Mouse (Mus musculus): Measurements from ENCODE around the gene Olfr272. TPM values are rescaled to one million over a fixed set of nuclear protein-coding genes. Genes with fewer than 3 reads are reported as not detected.

Olfr272 gene
- not detected in 2 replicates for polyA plus RNA-seq (2012; rRNA removed)

- DNase-seq (ENCODE audit: low read depth, low spot score), result no peak
- 88% methylated on average over 2 of the region's 2 CpGs for WGBS
Observed at GRCm38 (mm10) chr4:52919078-52919477, at the start of gene Olfr272. TSS of gene Olfr272 (minus strand) at chr4:52919178.

GRCm38 (mm10) chr4:52964247-52964646, 45.3 kb upstream of the Olfr272 start, which contains the start of gene Olfr270:
TSS of gene Olfr270 (plus strand) at chr4:52964547.
- no peak for DNase-seq (ENCODE audit: low read depth, low spot score)

GRCm38 (mm10) chr4:52958693-52959092, 39.7 kb upstream of the Olfr272 start:
- no peak for DNase-seq (ENCODE audit: low read depth, low spot score)
- 23% methylated on average over 4 of the region's 4 CpGs for WGBS

GRCm38 (mm10) chr4:52949005-52949404, 30.0 kb upstream of the Olfr272 start:
- no peak for DNase-seq (ENCODE audit: low read depth, low spot score)
- 62% methylated on average over 2 of the region's 2 CpGs for WGBS

DNA sequence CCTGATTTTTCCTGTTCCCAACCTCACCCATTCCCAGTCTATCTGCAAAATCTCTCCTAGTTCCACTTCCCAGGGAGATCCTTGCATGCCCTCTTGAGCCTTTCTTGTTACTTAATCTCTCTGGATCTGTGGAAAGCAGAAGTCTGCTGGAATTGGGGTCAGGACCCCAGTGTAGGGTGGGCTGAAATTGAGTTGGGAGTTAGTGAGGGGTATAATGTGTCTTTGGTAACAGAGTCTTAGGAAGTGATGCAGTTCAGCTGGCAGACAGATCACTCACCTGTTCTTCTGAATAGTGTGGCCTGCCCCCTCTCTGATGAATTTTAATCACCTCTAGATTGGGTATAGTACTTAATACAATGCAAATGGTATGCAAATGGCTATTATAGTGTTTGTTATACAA, 27.7 kb upstream of the Olfr272 start:
- no peak for DNase-seq (ENCODE audit: low read depth, low spot score)

DNA sequence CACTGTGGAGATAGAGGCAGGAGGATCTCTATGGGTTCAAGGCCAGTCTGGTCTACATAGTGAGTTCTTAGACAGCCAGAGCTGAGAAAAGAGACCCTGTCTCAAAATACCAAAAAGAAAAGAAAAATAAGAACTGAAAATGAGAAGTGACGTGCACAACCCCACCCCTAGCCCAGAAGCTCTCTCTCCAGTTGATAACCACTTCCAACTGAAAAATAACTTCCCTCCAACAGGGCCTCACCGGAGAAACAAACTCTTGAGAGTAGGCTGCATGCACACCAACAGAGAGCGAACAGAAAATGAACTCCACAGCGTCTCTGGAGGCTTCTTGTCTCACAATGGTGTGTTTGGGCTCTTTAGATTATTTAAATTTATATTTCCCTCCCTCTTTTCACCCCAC, 11.5 kb upstream of the Olfr272 start:
- no peak for DNase-seq (ENCODE audit: low read depth, low spot score)
- WGBS, result 87% methylated on average over 4 of the region's 4 CpGs

GRCm38 (mm10) chr4:52917311-52917688, 1.7 kb downstream of the Olfr272 start:
- DNase-seq (ENCODE audit: low read depth, low spot score), result no peak
- WGBS, result 79% methylated on average over 2 of the region's 2 CpGs

GRCm38 (mm10) chr4:52916659-52917310, 2.2 kb downstream of the Olfr272 start:
- WGBS, result 63% methylated on average over 6 of the region's 6 CpGs
- no peak for DNase-seq (ENCODE audit: low read depth, low spot score)

DNA sequence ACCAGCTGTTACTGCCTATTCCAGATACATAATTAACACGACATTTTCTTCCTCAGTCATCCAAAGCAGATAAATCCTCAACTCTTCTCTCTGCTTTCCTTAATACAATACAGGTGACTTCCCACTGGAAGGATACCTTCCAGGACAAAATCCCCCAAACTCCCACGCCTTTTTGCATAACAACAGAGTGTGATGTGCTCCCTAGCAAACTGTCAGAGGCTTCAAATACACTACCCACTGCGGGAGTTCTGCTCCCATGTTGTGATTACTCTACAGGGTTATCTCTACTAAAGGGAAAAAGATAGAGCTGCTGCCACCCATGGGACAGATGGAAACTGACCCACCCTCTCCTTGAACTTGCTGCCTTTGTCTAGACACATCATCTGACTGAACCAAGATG, 6.6 kb downstream of the Olfr272 start:
- WGBS, result 41% methylated on average over 3 of the region's 3 CpGs
- DNase-seq (ENCODE audit: low read depth, low spot score), result no peak

DNA sequence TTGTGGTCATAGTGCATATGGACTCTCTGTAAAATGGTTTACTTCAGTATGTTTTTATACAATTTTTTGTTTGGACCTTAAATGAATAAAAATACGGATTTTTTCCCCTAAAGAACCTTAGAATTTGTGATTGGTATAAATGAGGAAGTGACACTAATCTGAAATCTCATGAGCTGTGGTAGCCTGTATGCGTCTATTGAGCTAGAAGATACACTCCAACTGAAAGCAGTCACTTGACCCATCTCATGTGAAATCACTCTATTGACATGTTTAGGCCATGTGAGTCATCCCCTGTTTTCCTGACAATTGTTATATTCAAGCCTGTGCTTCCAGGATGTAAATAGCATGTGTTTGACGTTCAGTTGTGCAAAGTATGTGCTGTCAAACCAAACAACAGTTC, 9.4 kb downstream of the Olfr272 start:
- WGBS, result 55% methylated on average over 3 of the region's 3 CpGs
- DNase-seq (ENCODE audit: low read depth, low spot score), result no peak

DNA sequence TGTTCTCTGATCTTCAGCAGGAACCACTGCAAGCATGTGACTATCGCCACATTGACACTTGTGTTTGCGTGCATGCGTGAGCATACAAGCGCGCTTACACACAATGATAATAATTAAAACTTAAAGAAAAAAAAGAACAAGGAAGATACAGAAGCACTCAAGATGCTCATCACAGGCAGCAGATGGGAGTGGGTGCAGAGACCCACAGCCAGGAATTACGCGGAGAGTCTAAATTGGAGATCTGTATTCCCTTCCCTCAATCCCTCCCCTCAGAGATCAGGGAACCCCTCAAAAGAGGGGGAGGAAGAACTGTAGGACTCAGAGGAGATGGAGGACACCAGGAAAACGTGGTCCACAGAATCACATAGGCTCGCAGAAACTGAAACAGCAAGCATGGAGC, 54.8 kb downstream of the Olfr272 start:
- 91% methylated on average over 9 of the region's 9 CpGs for WGBS
- DNase-seq (ENCODE audit: low read depth, low spot score), result no peak

Other genes starting within 250 kb of the Olfr272 start
- not detected in 2 replicates for gene Olfr275, start 104.6 kb downstream of the Olfr272 start, polyA plus RNA-seq (2012; rRNA removed)
- gene Olfr273, start 59.9 kb downstream of the Olfr272 start, polyA plus RNA-seq (2012; rRNA removed), result not detected in 2 replicates
- gene Olfr270, start 45.4 kb upstream of the Olfr272 start, polyA plus RNA-seq (2012; rRNA removed), result not detected in 2 replicates
- not detected in 2 replicates for gene Nipsnap3a, start 70.1 kb upstream of the Olfr272 start, polyA plus RNA-seq (2012; rRNA removed)
- 75.2 and 94.3 TPM in 2 replicates for gene Nipsnap3b, start 92.7 kb upstream of the Olfr272 start, polyA plus RNA-seq (2012; rRNA removed)
- gene Abca1, start 240.7 kb upstream of the Olfr272 start, polyA plus RNA-seq (2012; rRNA removed), result 1.5 and 7.8 TPM in 2 replicates

All from large intestine, adult 2 months (tissue).